Mouse (Mus musculus): ENCODE results near the gene Tctn1. TPM values are rescaled to one million over a fixed set of nuclear protein-coding genes. Genes with fewer than 3 reads are reported as not detected.
"Not testable (repeated sequence)": the region's sequence is repeated elsewhere in the genome, so short reads cannot be mapped to it uniquely, and the experiment has no call there.

The Tctn1 gene
- total RNA-seq, 1 experiment from 2014 or later = 8.8 TPM

GRCm38 (mm10) chr5:122228772-122229171, 35.5 kb downstream of the Tctn1 start:
- ATAC-seq (replicated peaks; ENCODE audit: low read depth, poor library complexity, severe bottlenecking) = no peak

GRCm38 (mm10) chr5:122228271-122228765, 35.9 kb downstream of the Tctn1 start:
- no peak for ATAC-seq (replicated peaks; ENCODE audit: low read depth, poor library complexity, severe bottlenecking)

DNA sequence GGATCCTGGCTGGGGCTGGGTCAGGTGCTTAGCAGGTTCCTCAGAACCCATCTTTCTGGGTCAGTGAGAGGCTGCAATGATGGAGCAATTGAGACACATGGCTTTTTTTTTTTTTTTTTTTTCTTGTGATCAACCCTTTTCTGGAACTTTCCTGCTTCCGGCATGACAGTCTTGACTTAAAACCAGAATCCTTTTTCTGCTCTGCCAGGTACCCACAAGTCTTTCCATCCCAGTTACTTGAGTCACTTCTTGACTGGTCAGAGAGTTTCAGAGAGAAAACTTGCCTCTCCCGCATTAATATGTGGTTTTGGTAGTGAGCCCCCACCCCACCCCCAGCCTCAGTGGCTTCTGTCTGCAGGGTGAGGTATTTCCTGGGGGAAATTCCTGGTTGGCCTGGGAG, 40.0 kb downstream of the Tctn1 start:
- ATAC-seq (replicated peaks; ENCODE audit: low read depth, poor library complexity, severe bottlenecking) = no peak

DNA sequence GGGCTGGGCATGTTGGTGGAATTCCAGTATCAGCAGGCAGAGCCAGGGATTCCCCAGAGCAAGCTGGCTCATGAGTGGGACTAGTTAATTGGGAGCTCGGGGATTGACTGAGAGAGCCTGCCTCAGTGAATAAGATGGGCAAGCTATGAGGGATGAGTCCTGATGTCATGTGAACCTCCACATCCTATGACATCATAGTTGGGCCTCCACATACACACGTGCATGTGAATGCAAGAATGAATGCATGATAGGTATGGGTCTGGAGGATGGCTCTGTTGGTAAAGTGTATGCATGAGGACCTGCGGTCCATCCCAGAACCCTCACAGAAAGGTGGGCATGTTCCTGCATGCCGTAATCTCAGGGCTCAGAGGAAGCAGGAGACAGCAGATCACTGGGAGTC, 43.2 kb downstream of the Tctn1 start:
- no peak for ATAC-seq (replicated peaks; ENCODE audit: low read depth, poor library complexity, severe bottlenecking)

DNA sequence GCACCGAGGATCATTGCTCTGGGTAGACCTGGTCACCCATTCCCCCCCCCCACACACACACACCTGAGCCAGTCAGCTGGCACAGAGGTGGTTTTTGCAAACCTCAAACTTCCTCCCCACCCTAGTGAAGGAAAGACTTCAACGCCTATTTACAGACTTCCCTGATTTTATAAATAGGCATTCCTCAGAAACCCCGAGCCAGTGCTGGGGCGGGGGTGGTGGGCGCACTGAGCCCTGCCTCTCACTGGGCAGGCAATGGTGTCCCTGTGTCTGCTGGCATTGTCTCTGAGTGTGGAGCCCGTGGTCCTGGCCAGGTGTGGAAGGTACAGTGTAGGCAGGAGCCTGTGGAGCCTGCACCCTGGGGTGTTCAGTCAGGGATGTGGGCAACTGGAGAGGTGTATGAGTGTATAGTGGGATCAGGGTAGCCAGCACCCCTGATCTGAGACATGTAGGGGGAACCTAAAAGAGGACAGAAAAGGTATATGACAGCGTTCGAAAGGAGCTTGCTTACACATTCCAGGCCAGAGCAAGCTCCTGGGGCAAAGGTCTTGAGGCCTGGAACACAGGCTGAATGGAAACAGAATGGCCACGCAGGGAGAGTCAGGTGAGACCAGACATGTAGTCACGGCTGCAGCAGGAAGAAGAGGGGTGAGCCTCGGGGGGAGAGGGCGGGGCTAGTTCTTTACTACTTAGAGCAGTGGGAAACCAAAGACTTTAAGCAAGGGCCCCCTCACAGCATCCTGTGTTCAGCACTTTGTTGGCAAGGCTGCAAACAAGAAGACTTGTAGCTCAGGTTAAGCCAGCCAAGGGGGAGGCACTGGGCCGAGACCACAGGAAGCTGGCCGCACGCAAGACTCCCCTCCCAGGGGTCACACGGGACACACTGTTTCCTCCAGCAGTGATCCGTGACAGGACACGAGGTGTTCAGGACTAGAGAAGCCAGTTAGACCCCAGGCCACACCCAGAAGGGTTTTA, 44.3 kb downstream of the Tctn1 start:
- ATAC-seq (replicated peaks; ENCODE audit: low read depth, poor library complexity, severe bottlenecking) = peak; percentile 67

DNA sequence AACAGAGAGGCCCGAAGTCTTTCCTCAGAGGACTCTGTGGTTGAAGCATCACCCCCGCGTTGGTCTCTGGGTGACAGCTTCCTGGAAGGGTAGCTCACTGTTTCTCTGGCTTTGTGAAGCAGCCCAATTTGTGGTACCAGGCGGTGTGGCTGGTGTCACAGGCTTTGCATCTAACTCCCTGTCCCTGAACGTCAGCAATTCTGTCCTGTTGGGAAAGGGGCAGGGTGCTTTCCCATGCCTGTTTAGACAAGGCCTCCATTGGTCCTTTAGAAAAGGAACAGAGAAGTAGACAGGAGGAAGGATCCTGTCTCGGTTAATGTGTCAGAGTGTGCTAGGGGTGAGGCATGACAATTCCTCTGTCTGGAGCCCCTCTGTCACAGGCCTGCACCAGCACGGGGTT, 45.3 kb downstream of the Tctn1 start:
- ATAC-seq (replicated peaks; ENCODE audit: low read depth, poor library complexity, severe bottlenecking) = peak; percentile 26

- ATAC-seq (replicated peaks; ENCODE audit: low read depth, poor library complexity, severe bottlenecking) = no peak
These were observed 46.0 kb downstream of the Tctn1 start for GRCm38 (mm10) chr5:122218109-122218905.

DNA sequence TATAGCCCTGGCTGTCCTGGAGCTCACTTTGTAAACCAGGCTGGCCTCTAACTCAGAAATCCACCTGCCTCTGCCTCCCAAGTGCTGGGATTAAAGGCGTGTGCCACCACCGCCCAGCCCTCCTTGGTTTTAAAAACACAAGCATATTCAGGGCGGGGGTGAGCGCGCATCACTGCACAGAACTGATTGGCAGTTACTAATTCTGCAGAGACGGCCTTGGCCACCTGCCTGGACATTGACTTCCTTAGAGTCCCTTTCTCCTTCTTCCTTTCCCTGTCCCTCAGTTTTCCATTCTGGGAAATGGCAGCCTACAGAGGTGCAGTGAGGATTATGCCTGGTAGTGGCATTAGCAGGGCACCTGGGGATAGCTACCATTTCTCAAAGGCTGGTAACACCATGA, 46.6 kb downstream of the Tctn1 start:
- no peak for ATAC-seq (replicated peaks; ENCODE audit: low read depth, poor library complexity, severe bottlenecking)

- no peak for ATAC-seq (replicated peaks; ENCODE audit: low read depth, poor library complexity, severe bottlenecking)
These were observed 50.4 kb downstream of the Tctn1 start for GRCm38 (mm10) chr5:122213861-122214260.

- ATAC-seq (replicated peaks; ENCODE audit: low read depth, poor library complexity, severe bottlenecking) = not testable (repeated sequence)
These were observed 51.4 kb downstream of the Tctn1 start for GRCm38 (mm10) chr5:122212820-122213219.

GRCm38 (mm10) chr5:122212125-122212524, 52.1 kb downstream of the Tctn1 start:
- no peak for ATAC-seq (replicated peaks; ENCODE audit: low read depth, poor library complexity, severe bottlenecking)

- ATAC-seq (replicated peaks; ENCODE audit: low read depth, poor library complexity, severe bottlenecking) = peak; percentile 40
These were observed 53.4 kb downstream of the Tctn1 start for GRCm38 (mm10) chr5:122210890-122211289.

GRCm38 (mm10) chr5:122209591-122210368, 54.5 kb downstream of the Tctn1 start:
- ATAC-seq (replicated peaks; ENCODE audit: low read depth, poor library complexity, severe bottlenecking) = peak; percentile 70

- ATAC-seq (replicated peaks; ENCODE audit: low read depth, poor library complexity, severe bottlenecking) = no peak
These were observed 55.4 kb downstream of the Tctn1 start for GRCm38 (mm10) chr5:122208909-122209308.

GRCm38 (mm10) chr5:122206475-122206874, 57.8 kb downstream of the Tctn1 start, which contains the start of gene Hvcn1:
Gene Hvcn1, plus strand, starts transcription at chr5:122206804.
- no peak for ATAC-seq (replicated peaks; ENCODE audit: low read depth, poor library complexity, severe bottlenecking)

GRCm38 (mm10) chr5:122204180-122204579, 60.1 kb downstream of the Tctn1 start:
- peak; percentile 88 for ATAC-seq (replicated peaks; ENCODE audit: low read depth, poor library complexity, severe bottlenecking)

DNA sequence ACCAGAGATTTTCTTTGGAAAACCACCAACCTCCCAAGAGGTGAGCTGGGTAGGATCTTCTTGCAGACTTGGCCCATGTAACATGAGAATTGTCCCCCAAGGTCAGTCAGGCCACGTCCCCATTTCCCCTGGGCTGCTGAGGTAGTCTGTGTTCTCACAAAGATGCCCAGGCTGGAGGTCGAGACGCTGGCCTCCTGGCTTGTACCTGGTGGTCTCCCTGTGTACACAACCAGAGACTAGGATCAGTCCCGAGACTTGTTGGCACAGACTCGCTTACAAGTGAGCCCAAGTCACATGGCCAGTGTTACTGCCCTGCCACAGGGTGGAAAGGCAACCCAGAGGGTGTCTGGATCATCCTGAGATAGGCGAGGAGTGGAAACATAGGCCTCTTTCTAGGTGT, 62.4 kb downstream of the Tctn1 start:
- no peak for ATAC-seq (replicated peaks; ENCODE audit: low read depth, poor library complexity, severe bottlenecking)

GRCm38 (mm10) chr5:122200872-122201271, 63.4 kb downstream of the Tctn1 start:
- no peak for ATAC-seq (replicated peaks; ENCODE audit: low read depth, poor library complexity, severe bottlenecking)

DNA sequence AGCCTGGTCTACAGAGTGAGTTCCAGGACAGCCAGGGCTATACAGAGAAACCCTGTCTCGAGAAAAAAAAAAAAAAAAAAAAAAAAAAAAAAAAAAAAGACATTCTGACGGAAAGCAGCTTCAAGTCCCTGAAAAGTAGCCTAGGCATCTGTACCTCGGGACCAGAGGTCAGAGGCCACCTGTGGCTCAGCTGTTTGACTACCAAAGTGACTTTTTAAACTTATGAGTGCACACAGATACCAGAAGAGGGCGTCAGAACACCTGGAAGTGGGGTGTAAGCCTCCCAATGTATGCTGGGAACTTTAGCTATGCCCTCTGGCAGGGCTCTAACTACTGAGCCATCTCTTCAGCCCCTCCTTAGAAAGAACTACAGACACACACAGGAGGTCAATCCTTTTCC, 71.9 kb downstream of the Tctn1 start:
- ATAC-seq (replicated peaks; ENCODE audit: low read depth, poor library complexity, severe bottlenecking) = no peak

Data from common myeloid progenitor, adult 5-6 weeks (primary cell).